Mouse (Mus musculus): Measurements from ENCODE around the gene Abcg1.

The Abcg1 gene

GRCm38 (mm10) chr17:31057151-31057890 is at the start of gene Abcg1:
Abcg1 (plus strand) TSS chr17:31057675.
- DNase-seq (ENCODE audit: low spot score) = no peak

- DNase-seq (ENCODE audit: low spot score) = no peak
Observed at GRCm38 (mm10) chr17:31008416-31008815, 49.1 kb upstream of the Abcg1 start.

- DNase-seq (ENCODE audit: low spot score) = peak; percentile 29
Observed at GRCm38 (mm10) chr17:31011551-31012394, 45.7 kb upstream of the Abcg1 start.

- DNase-seq (ENCODE audit: low spot score) = peak; percentile 51
Observed at GRCm38 (mm10) chr17:31018267-31018666, 39.2 kb upstream of the Abcg1 start.

- peak; percentile 63 for DNase-seq (ENCODE audit: low spot score)
Observed at GRCm38 (mm10) chr17:31019505-31019904, 38.0 kb upstream of the Abcg1 start.

GRCm38 (mm10) chr17:31020078-31020477 is 37.4 kb upstream of the Abcg1 start:
- no peak for DNase-seq (ENCODE audit: low spot score)

GRCm38 (mm10) chr17:31021276-31021675 is 36.2 kb upstream of the Abcg1 start:
- DNase-seq (ENCODE audit: low spot score) = no peak

GRCm38 (mm10) chr17:31024125-31024781 is 33.2 kb upstream of the Abcg1 start:
- peak; percentile 41 for DNase-seq (ENCODE audit: low spot score)

- no peak for DNase-seq (ENCODE audit: low spot score)
Observed at GRCm38 (mm10) chr17:31024782-31025125, 32.7 kb upstream of the Abcg1 start.

GRCm38 (mm10) chr17:31026986-31027385 is 30.5 kb upstream of the Abcg1 start:
- DNase-seq (ENCODE audit: low spot score) = no peak

- no peak for DNase-seq (ENCODE audit: low spot score)
Observed at GRCm38 (mm10) chr17:31027723-31028122, 29.8 kb upstream of the Abcg1 start.

- no peak for DNase-seq (ENCODE audit: low spot score)
Observed at GRCm38 (mm10) chr17:31028821-31029370, 28.6 kb upstream of the Abcg1 start.

- DNase-seq (ENCODE audit: low spot score) = no peak
Observed at GRCm38 (mm10) chr17:31029407-31029806, 28.1 kb upstream of the Abcg1 start.

GRCm38 (mm10) chr17:31032341-31032740 is 25.1 kb upstream of the Abcg1 start:
- DNase-seq (ENCODE audit: low spot score) = no peak

- DNase-seq (ENCODE audit: low spot score) = no peak
Observed at GRCm38 (mm10) chr17:31033251-31033650, 24.2 kb upstream of the Abcg1 start.

GRCm38 (mm10) chr17:31034165-31034564 is 23.3 kb upstream of the Abcg1 start:
- DNase-seq (ENCODE audit: low spot score) = no peak

GRCm38 (mm10) chr17:31034674-31035356 is 22.7 kb upstream of the Abcg1 start:
- no peak for DNase-seq (ENCODE audit: low spot score)

GRCm38 (mm10) chr17:31036168-31036876 is 21.2 kb upstream of the Abcg1 start:
- DNase-seq (ENCODE audit: low spot score) = no peak

GRCm38 (mm10) chr17:31037331-31037730 is 20.1 kb upstream of the Abcg1 start:
- DNase-seq (ENCODE audit: low spot score) = no peak

- DNase-seq (ENCODE audit: low spot score) = peak; percentile 65
Observed at GRCm38 (mm10) chr17:31038381-31038780, 19.1 kb upstream of the Abcg1 start.

GRCm38 (mm10) chr17:31039626-31040025 is 17.8 kb upstream of the Abcg1 start:
- DNase-seq (ENCODE audit: low spot score) = peak; percentile 76
